Mouse (Mus musculus) neural tube, embryonic 12.5 days (tissue): ENCODE data around the gene Mon1a. TPM values are rescaled to one million over a fixed set of nuclear protein-coding genes. Genes with fewer than 3 reads are reported as not detected.

Experiments
- ATAC-seq: fragments of 200-750 bp; cut with Nextera tagmentation; 2 replicates; pipeline ENCODE4 v1.8.0; 2017; ENCODE audit warnings: low read depth, mild to moderate bottlenecking, moderate TSS enrichment, moderate library complexity; ENCODE audit not compliant: low FRiP score
- H3K27ac ChIP-seq: fragments of 300-500 bp; sonication (generic); 2 replicates; pipeline ENCODE4 v1.5.1; 2016
- H3K27me3 ChIP-seq: fragments of 300-500 bp; sonication (generic); replicated peaks from 2 replicates; pipeline ENCODE4 v1.6.1; 2016; ENCODE audit warnings: mild to moderate bottlenecking
- H3K36me3 ChIP-seq: fragments of 300-500 bp; sonication (generic); 2 replicates; pipeline ENCODE4 v1.6.1; 2016; ENCODE audit warnings: mild to moderate bottlenecking
- H3K4me1 ChIP-seq: fragments of 300-500 bp; sonication (generic); 2 replicates; pipeline ENCODE4 v1.6.1; 2016
- H3K4me2 ChIP-seq: fragments of 300-500 bp; sonication (generic); replicated peaks from 2 replicates; pipeline ENCODE4 v1.6.1; 2016; ENCODE audit warnings: mild to moderate bottlenecking
- H3K4me3 ChIP-seq: fragments of 300-500 bp; sonication (generic); 2 replicates; pipeline ENCODE4 v1.5.1; 2016
- H3K9ac ChIP-seq: fragments of 300-500 bp; sonication (generic); 2 replicates; pipeline ENCODE4 v1.6.1; 2016; ENCODE audit warnings: mild to moderate bottlenecking
- H3K9me3 ChIP-seq: fragments of 300-500 bp; sonication (generic); 2 replicates; pipeline ENCODE4 v1.6.1; 2016; ENCODE audit warnings: mild to moderate bottlenecking
- WGBS: fragments of 180-500 bp; shearing (Covaris S2); methylation state at CpG from one replicate; pipeline ENCODE4 v1.1.7; 2016; 5-methylcytosine and 5-hydroxymethylcytosine counted together
- polyA plus RNA-seq: library from polyadenylated mRNA; unstranded; fragments of >200 nt; fragmentation: Nextera tagmentation; extraction: Ambion mirVana; gene quantifications from 2 replicates; pipeline ENCODE4 v1.2.1, GENCODE M21; 2016

The Mon1a gene
- 20.8 and 22.7 TPM in 2 replicates for polyA plus RNA-seq

DNA sequence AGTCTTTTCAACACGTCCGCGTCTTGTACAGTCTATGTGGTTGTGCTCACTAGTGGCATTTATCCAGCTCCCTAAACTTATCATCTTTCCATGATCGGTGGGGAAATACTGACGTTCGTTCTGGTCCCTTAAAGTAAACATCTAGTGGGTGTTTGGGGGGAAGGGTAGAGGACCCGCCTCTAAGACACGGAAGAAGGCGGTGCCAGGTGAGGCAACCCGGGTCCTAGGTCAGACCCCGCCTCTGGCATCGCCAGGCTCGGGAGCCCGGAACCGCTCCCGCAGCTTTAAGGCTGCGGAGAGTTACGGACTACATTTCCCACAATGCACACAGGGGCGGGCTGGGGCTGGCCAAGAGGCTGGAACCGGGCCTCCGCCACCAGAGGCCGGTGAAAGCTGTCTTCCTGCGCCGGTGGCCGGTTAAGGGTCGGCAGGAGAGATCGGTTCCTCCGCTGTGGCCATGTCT lies at the start of gene Mon1a:
Gene Mon1a, plus strand, starts transcription at position 348 of the 463 bp plus-strand sequence.
- Histone ChIP-seq H3K27ac (peak within 1 kb of the TSS; percentile 11; the same call in 1 of the 2 replicates), H3K36me3 (0 out of 2 replicates have a peak, but pooled peaks cover 4% of the 10 kb centered on the region), H3K27me3 (peaks cover 15% of the 10 kb centered on the region; the same call in 1 of the 2 replicates), H3K4me2 (peak within 1 kb of the TSS; percentile 81), H3K9ac (peak within 1 kb of the TSS; percentile 70), H3K9me3 (no peaks in the 10 kb centered on the region), H3K4me1 (peaks cover 12% of the 10 kb centered on the region), H3K4me3 (peak within 1 kb of the TSS; percentile 61)
- ATAC-seq = peak; percentile 94
- under 1% methylated on average over 28 of the region's 28 CpGs for WGBS

DNA sequence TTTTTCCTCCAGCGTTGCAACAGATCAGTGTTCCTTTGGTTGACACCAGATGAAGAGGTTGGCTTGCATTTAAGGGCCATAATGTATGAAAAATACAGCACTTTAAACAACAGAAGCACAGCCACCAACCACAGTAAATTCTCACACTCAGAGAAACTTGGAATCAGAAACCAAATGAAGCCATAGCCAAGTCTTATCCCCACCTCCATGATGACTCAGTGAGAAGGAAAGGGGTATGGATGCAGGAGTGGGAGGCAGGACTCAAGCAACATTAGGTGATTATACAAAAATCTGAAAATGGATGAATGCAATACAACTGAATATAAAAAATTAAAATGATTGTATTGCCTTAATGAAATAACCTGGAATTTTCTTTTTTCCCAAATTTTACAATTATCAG lies 49.1 kb upstream of the Mon1a start:
- no peak overlapping the region for H3K27ac ChIP-seq
- no peak overlapping the region for H3K9ac ChIP-seq
- no peak overlapping the region for H3K4me2 ChIP-seq
- H3K36me3 ChIP-seq = peaks cover 17% of the 10 kb centered on the region
- H3K4me3 ChIP-seq = no peak overlapping the region
- no peaks in the 10 kb centered on the region for H3K27me3 ChIP-seq
- no peaks in the 10 kb centered on the region for H3K9me3 ChIP-seq
- no peak for ATAC-seq
- H3K4me1 ChIP-seq = no peaks in the 10 kb centered on the region
- WGBS = 96% methylated on average over 1 of the region's 1 CpGs

DNA sequence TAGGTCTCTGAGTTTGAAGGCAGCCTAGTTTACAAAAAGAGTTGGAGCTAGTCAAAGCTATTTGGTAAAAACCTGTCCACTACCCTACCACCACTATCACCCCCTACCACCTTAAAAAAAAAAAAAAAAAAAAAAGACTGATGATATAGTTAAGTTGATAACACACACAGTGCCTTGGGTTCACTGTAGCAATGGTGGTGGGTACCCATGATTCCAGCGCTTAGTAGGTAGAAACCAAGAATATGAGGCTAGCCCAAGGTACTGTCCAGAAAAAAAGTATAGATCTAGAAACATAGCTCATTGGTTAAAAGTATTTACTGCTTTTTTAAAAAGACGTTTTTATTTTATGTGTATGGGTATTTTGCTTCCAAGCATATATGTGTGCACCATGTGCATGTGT lies 45.2 kb upstream of the Mon1a start:
- ATAC-seq = no peak
- no peaks in the 10 kb centered on the region for H3K27me3 ChIP-seq
- H3K27ac ChIP-seq = no peak overlapping the region
- H3K9ac ChIP-seq = no peak overlapping the region
- H3K36me3 ChIP-seq = peaks cover 30% of the 10 kb centered on the region
- no peaks in the 10 kb centered on the region for H3K9me3 ChIP-seq
- H3K4me3 ChIP-seq = no peak overlapping the region
- 97% methylated on average over 2 of the region's 2 CpGs for WGBS
- H3K4me1 ChIP-seq = no peaks in the 10 kb centered on the region
- no peak overlapping the region for H3K4me2 ChIP-seq

DNA sequence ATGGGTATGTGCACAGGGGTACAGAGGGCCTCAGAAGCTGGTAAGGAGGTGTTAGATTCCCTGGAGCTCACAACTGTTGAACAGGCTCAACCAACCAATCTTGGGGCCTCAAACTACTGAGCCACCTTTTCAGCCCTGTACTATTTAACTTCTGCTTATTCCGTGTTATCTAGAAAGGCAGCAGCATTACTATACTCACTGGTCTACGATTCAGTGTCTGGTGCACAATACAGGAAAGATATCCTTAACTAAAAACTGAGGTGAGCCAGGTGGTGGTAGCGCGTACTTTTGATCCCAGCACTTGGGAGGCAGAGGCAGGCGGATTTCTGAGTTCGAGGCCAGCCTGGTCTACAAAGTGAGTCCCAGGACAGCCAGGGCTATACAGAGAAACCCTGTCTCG lies 39.0 kb upstream of the Mon1a start:
- ATAC-seq = no peak
- WGBS = 97% methylated on average over 7 of the region's 7 CpGs

DNA sequence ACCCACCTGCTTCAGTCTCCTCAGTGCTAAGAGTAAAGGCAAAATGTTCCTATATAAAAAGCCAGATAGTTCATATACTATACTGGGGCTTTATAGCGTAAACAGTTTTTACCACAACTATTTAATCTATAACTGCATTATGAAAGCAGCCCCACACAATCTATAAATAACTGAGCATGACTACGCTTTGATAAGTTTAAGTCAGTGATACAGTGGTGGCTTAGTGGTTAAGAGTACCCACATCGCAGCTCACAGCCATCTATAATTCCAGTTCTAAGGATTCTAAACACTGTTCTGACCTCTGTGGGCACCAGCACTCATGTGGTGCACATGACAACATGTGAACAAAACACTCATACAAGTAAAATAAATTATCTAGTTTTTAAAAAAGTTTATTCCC lies 29.6 kb upstream of the Mon1a start:
- H3K4me2 ChIP-seq = no peak overlapping the region
- no peak overlapping the region for H3K9ac ChIP-seq
- H3K4me3 ChIP-seq = no peak overlapping the region
- no peak overlapping the region for H3K27ac ChIP-seq
- no peaks in the 10 kb centered on the region for H3K27me3 ChIP-seq
- no peak for ATAC-seq
- 98% methylated on average over 3 of the region's 3 CpGs for WGBS
- H3K4me1 ChIP-seq = no peaks in the 10 kb centered on the region
- peaks cover 21% of the 10 kb centered on the region for H3K36me3 ChIP-seq
- H3K9me3 ChIP-seq = no peaks in the 10 kb centered on the region

More for the DNA sequence above, 39.0 kb upstream of the Mon1a start:
- Histone ChIP-seq H3K27me3 (no peaks in the 10 kb centered on the region), H3K4me2 (no peak overlapping the region), H3K4me1 (no peaks in the 10 kb centered on the region), H3K36me3 (peaks cover 46% of the 10 kb centered on the region), H3K4me3 (no peak overlapping the region), H3K9ac (no peak overlapping the region), H3K9me3 (no peaks in the 10 kb centered on the region), H3K27ac (no peak overlapping the region)

DNA sequence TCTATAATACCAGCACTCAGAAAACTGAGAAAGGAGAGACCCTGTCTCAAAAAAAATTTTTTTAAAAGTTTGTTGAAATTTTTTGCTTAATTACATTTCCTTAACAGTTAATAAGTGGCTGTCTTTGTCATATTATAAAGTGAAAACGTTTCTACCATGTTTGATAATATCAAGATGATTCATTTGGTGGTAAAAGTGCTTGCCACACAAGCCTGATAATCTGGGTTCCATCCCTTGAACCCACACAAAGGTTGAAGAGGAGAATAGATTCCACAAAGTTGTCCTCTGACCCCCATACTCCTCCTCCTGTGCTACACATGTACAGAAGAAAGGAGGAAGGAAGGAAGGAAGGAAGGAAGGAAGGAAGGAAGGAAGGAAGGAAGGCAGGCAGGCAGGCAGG lies 23.5 kb upstream of the Mon1a start:
- no peak overlapping the region for H3K4me3 ChIP-seq
- no peaks in the 10 kb centered on the region for H3K4me1 ChIP-seq
- no peak overlapping the region for H3K9ac ChIP-seq
- 80% methylated on average over 1 of the region's 1 CpGs for WGBS
- no peaks in the 10 kb centered on the region for H3K9me3 ChIP-seq
- H3K36me3 ChIP-seq = no peaks in the 10 kb centered on the region; the same call in 1 of the 2 replicates
- ATAC-seq = no peak
- no peaks in the 10 kb centered on the region for H3K27me3 ChIP-seq
- no peak overlapping the region for H3K4me2 ChIP-seq
- H3K27ac ChIP-seq = no peak overlapping the region

DNA sequence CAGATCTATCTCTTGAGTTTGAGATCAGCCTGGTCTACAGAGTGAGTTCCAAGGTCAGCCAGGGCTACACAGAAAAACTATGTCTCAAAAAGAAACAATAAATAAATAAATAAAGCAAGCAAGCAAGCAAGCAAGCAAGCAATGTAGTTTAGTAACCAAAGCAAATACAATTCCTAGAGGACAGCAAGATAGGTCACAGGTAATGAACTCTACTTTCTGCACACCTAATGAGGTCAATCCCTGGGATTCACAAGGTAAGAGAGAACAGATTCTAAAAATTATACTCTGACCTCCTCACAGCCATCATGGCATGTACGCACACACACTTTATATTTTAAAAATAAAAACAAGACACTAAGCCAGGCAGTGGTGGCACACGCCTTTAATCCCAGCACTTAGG lies 21.9 kb upstream of the Mon1a start:
- ATAC-seq = no peak
- no peaks in the 10 kb centered on the region for H3K27me3 ChIP-seq
- peaks cover 2% of the 10 kb centered on the region for H3K4me1 ChIP-seq
- H3K36me3 ChIP-seq = peaks cover 3% of the 10 kb centered on the region; the same call in 1 of the 2 replicates
- H3K9ac ChIP-seq = no peak overlapping the region
- no peak overlapping the region for H3K27ac ChIP-seq
- WGBS = 95% methylated on average over 2 of the region's 2 CpGs
- H3K4me3 ChIP-seq = no peak overlapping the region
- no peak overlapping the region for H3K4me2 ChIP-seq
- H3K9me3 ChIP-seq = no peaks in the 10 kb centered on the region

DNA sequence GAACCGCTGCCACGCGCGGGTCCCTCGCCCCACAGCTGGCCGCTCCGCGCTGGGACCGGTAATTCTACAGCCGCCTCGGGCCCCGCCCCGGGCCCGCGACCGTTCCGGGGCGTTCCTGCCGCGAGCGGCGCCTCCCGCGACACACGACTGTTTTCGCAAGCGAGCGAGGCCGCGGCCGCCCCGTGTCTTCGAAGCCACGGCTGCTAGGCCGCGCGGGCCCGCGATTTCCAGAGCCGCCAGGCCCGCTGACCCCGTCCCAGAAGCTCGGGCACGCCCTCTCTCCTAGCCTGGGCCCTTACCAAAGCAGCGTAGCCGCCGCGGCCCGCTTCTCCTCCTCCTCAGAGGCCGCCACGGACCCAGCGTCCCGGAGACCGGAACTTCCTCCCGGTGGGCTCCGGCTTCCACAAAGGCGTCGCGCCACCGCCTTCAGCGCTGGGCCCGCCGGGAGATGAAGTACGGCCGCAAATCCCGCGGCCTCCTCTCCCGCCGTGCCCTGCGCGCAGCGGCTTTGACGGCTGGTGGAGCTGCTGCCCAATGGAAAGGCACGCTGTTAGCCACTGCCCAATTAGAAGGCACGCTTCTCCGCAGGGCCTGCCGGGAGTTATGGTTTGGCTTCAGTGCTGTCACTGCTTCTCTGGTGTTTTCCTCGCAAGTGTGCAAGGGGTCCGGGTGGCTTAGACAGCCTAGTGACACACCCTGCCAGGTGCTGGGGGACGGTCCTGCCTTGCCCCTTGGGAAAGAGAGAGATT lies 15.4 kb upstream of the Mon1a start:
- under 1% methylated on average over 79 of the region's 80 CpGs for WGBS
- H3K27me3 ChIP-seq = no peaks in the 10 kb centered on the region
- peak overlapping the region; percentile 92 for H3K27ac ChIP-seq
- no peaks in the 10 kb centered on the region for H3K9me3 ChIP-seq
- H3K36me3 ChIP-seq = peaks cover 3% of the 10 kb centered on the region; the same call in 1 of the 2 replicates
- H3K4me3 ChIP-seq = peak overlapping the region; percentile 98
- peaks cover 9% of the 10 kb centered on the region for H3K4me1 ChIP-seq
- peak overlapping the region; percentile 99 for H3K9ac ChIP-seq
- H3K4me2 ChIP-seq = peak overlapping the region; percentile 70
- peak; percentile 100 for ATAC-seq

DNA sequence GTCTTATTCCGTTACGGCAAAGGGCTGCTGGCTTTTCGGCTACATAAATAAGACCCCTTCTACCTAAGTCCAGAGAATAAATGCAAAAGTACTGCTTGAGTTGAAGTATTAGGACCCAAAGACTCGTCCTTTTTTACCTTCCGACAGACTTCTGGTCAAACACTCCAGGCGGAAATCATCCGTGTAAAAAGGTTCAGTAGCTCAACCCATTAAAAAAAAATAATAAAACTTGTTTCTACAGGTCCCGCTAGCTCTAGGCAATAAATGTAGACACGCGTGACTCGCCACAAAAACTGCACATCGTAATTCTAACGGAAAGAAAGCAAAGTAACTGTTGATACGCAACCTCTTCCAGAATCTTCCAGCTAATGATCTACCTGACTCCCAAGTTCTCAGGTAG lies 14.8 kb upstream of the Mon1a start, which contains the start of gene Rbm6:
Gene Rbm6, minus strand, starts transcription at position 101 of the 400 bp plus-strand sequence.
- H3K4me2 ChIP-seq = peak within 1 kb of the TSS; percentile 70
- H3K9me3 ChIP-seq = no peaks in the 10 kb centered on the region
- peaks cover 3% of the 10 kb centered on the region; the same call in 1 of the 2 replicates for H3K36me3 ChIP-seq
- H3K4me3 ChIP-seq = peak within 1 kb of the TSS; percentile 98
- H3K4me1 ChIP-seq = peaks cover 9% of the 10 kb centered on the region
- H3K27me3 ChIP-seq = no peaks in the 10 kb centered on the region
- WGBS = 13% methylated on average over 14 of the region's 14 CpGs
- peak within 1 kb of the TSS; percentile 99 for H3K9ac ChIP-seq
- ATAC-seq = no peak
- peak within 1 kb of the TSS; percentile 92 for H3K27ac ChIP-seq

DNA sequence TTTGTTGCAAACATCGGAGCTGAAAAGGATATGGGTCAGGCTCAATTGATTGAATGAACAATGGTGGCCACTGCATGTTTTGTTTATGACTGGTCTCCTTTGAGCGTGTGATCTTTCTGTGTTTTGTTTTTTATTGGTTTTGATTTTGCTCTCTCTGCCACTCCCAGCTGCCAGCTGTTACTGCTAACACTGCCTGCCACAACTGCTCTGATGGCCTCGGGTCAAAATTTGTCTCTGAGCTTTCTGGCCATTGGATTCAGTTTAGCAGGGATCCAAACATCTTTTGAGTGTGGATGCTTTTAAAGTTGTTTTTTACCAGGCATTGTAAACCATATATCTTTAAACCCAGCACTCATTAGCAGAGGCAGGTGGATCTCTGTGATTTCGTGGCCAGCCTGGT lies 7.5 kb upstream of the Mon1a start:
- Histone ChIP-seq H3K9me3 (no peaks in the 10 kb centered on the region), H3K4me2 (no peak overlapping the region), H3K27me3 (no peaks in the 10 kb centered on the region), H3K9ac (no peak overlapping the region), H3K27ac (no peak overlapping the region), H3K4me3 (no peak overlapping the region), H3K36me3 (no peaks in the 10 kb centered on the region), H3K4me1 (no peaks in the 10 kb centered on the region)
- 73% methylated on average over 4 of the region's 4 CpGs for WGBS
- no peak for ATAC-seq

DNA sequence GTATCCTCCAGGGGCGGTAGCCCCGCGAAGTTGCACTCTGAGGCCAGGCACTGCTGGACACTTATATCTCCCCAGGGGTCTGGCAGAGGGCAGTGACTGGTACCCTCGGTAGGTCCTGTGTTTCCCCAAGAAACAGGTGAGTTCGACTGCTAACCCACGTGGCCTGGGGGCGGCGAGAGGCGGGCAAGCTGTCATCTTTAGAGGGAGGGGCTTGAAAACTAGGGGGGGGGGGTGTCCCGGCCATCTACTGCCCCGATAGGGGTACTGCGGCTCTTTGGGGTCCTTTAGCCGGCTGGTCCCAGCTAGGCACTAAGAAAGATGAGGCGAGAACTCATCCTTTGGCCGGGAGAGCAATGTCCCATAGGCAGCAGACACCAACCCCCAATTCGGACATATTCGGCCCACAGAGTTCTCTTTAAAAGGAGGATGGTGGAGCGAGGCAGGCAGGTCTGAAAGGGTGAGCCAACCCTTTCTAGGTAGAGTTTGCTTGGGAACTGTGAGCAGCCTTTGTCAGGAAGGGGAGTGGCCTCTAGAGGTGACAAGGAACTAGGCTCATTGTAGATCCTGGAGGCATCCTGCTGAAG lies 408 bp downstream of the Mon1a start:
- H3K4me3 ChIP-seq = peak overlapping the region; percentile 61
- peak overlapping the region; percentile 81 for H3K4me2 ChIP-seq
- H3K9ac ChIP-seq = peak overlapping the region; percentile 70
- peak overlapping the region; percentile 11; the same call in 1 of the 2 replicates for H3K27ac ChIP-seq
- H3K4me1 ChIP-seq = peaks cover 12% of the 10 kb centered on the region
- peak; percentile 75; the same call in 1 of the 2 replicates for ATAC-seq
- no peaks in the 10 kb centered on the region for H3K9me3 ChIP-seq
- H3K36me3 ChIP-seq = 0 out of 2 replicates have a peak, but pooled peaks cover 4% of the 10 kb centered on the region
- peaks cover 15% of the 10 kb centered on the region; the same call in 1 of the 2 replicates for H3K27me3 ChIP-seq
- 1% methylated on average over 18 of the region's 18 CpGs for WGBS

DNA sequence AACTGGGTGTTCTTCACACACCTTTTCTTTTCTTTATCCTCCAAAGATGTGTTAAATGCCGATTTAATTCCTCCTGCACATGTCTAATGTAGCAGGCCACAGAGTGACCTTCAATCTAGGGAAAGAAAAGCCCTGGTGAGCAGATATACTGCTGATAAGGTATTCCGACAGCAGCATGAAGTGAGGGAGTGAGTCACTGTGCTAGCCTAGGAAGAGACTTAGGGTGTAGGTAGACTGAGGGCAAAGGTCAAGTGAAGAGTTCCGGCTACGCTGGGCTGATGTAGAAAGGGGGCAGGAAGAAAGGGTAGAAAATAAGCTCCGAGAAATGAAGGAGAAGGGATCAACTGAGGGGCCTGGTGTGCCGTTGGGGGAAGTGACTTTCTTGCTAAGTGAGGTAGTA lies 2.3 kb downstream of the Mon1a start:
- H3K9me3 ChIP-seq = no peaks in the 10 kb centered on the region
- no peak overlapping the region for H3K4me3 ChIP-seq
- no peak overlapping the region for H3K4me2 ChIP-seq
- 89% methylated on average over 6 of the region's 6 CpGs for WGBS
- H3K36me3 ChIP-seq = 0 out of 2 replicates have a peak, but pooled peaks cover 4% of the 10 kb centered on the region
- H3K9ac ChIP-seq = no peak overlapping the region
- H3K27ac ChIP-seq = no peak overlapping the region
- ATAC-seq = no peak
- peaks cover 12% of the 10 kb centered on the region for H3K4me1 ChIP-seq
- H3K27me3 ChIP-seq = peaks cover 15% of the 10 kb centered on the region; the same call in 1 of the 2 replicates
